Mouse (Mus musculus): ENCODE data around the gene Pgbd1. TPM values are rescaled to one million over a fixed set of nuclear protein-coding genes. Genes with fewer than 3 reads are reported as not detected.
"Not testable (repeated sequence)": the region's sequence is repeated elsewhere in the genome, so short reads cannot be mapped to it uniquely, and the experiment has no call there.

Pgbd1 gene
- total and polyA plus RNA-seq, 3 experiments, result 3.9 to 7.4 (median 4.0) TPM

DNA sequence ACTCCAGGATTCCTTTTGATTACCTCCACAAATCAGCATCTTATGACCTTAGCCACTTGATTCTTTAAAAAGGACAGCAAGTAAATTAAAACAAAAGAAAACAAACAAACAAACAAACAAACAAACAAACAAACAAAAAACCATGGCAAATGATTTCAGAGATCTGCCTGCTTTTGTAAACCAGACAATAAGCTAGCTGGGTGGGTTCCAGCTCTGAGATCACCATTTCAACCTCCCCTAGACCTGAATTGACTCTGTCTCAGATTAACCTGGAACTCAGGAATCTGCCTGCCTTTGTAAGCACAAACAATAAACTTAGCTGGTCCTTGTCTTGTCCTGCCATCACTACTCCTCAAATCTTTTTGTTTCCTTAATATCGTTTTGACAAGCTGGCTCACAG, 46.0 kb upstream of the Pgbd1 start:
- in situ Hi-C loops (cut with MboI; ENCODE audit: low pct_ligation_motif_present, low pct_unique_long_range_greater_than_20kb, low sequenced_read_pairs), result no loop called here
- no peaks in the 10 kb centered on the region for H3K4me1 ChIP-seq (ENCODE audit: control insufficient read depth in 1 of 2, insufficient read depth in 2 of 2)
- no peak overlapping the region for H3K9ac ChIP-seq (ENCODE audit: insufficient read depth, low read depth)
- dilution Hi-C loops (cut with MboI; ENCODE audit: extremely low pct_ligation_motif_present, extremely low pct_unique_long_range_greater_than_20kb, low sequenced_read_pairs), result no loop called here
- H3K27ac ChIP-seq (ENCODE audit: insufficient read depth, low read depth), result no peak overlapping the region
- no peak overlapping the region for H3K4me2 ChIP-seq (ENCODE audit: insufficient read depth, low read depth, poor library complexity, severe bottlenecking)
- no peaks in the 10 kb centered on the region for H3K27me3 ChIP-seq (replicated peaks)
- H3K4me3 ChIP-seq (replicated peaks in 1 of 3; ENCODE audit: low read depth in 2 of 3, low read length in 2 of 3, poor library complexity in 1 of 3), result no peak overlapping the region
- DNase-seq (ENCODE audit: extremely low read depth), result no peak
- H3K79me2 ChIP-seq (replicated peaks; ENCODE audit: control insufficient read depth, extremely low read depth, insufficient read depth, poor library complexity, severe bottlenecking), result no peaks in the 10 kb centered on the region
- no peak for TF ChIP-seq MAFK (IDR thresholded peaks at IDR 0.05; ENCODE audit: insufficient replicate concordance, low read length)
- no peak for TF ChIP-seq EP300 (IDR thresholded peaks at IDR 0.05; ENCODE audit: low read length)
- TF ChIP-seq POLR2A (IDR thresholded peaks at IDR 0.05; ENCODE audit: low read depth, low read length), result no peak
- TF ChIP-seq TCF12 (IDR thresholded peaks at IDR 0.05; ENCODE audit: low read depth, low read length), result no peak
- TF ChIP-seq ZC3H11A (IDR thresholded peaks at IDR 0.05; ENCODE audit: low read depth, low read length), result no peak
- no peak for TF ChIP-seq JUN (IDR thresholded peaks at IDR 0.05; ENCODE audit: insufficient read depth, low read depth, low read length)
- no peak for TF ChIP-seq IRF4 (IDR thresholded peaks at IDR 0.05; ENCODE audit: low read depth, low read length)
- TF ChIP-seq TBP (conservative IDR thresholded peaks at IDR 0.05; ENCODE audit: low read depth, low read length), result no peak
- no peak for TF ChIP-seq ETS1 (conservative IDR thresholded peaks at IDR 0.05; ENCODE audit: low read depth, low read length)
- no peak for TF ChIP-seq RAD21 (IDR thresholded peaks at IDR 0.05; ENCODE audit: low read depth, low read length)
- TF ChIP-seq MXI1 (IDR thresholded peaks at IDR 0.05; ENCODE audit: low read depth, low read length), result no peak
- no peak for TF ChIP-seq POLR2AphosphoS2 (IDR thresholded peaks at IDR 0.05; ENCODE audit: low read depth, low read length)
- no peak for TF ChIP-seq GABPA (IDR thresholded peaks at IDR 0.05; ENCODE audit: insufficient replicate concordance, low read depth, low read length)
- TF ChIP-seq ZMIZ1 (IDR thresholded peaks at IDR 0.05; ENCODE audit: low read depth, low read length), result no peak
- TF ChIP-seq CHD2 (IDR thresholded peaks at IDR 0.05; ENCODE audit: low read length), result no peak
- no peak for TF ChIP-seq MEF2A (IDR thresholded peaks at IDR 0.05; ENCODE audit: borderline replicate concordance, low read depth, low read length)
- TF ChIP-seq MAZ (IDR thresholded peaks at IDR 0.05; ENCODE audit: low read depth, low read length), result no peak
- TF ChIP-seq MAX (IDR thresholded peaks at IDR 0.05; ENCODE audit: low read length), result no peak
- no peak for TF ChIP-seq PAX5 (IDR thresholded peaks at IDR 0.05; ENCODE audit: low read length)
- peaks cover 3% of the 10 kb centered on the region for H3K9me3 ChIP-seq (replicated peaks; ENCODE audit: low read length)
- H3K36me3 ChIP-seq (replicated peaks in 1 of 2; ENCODE audit: control insufficient read depth in 1 of 2, insufficient read depth in 1 of 2, low read length in 1 of 2), result no peaks in the 10 kb centered on the region

DNA sequence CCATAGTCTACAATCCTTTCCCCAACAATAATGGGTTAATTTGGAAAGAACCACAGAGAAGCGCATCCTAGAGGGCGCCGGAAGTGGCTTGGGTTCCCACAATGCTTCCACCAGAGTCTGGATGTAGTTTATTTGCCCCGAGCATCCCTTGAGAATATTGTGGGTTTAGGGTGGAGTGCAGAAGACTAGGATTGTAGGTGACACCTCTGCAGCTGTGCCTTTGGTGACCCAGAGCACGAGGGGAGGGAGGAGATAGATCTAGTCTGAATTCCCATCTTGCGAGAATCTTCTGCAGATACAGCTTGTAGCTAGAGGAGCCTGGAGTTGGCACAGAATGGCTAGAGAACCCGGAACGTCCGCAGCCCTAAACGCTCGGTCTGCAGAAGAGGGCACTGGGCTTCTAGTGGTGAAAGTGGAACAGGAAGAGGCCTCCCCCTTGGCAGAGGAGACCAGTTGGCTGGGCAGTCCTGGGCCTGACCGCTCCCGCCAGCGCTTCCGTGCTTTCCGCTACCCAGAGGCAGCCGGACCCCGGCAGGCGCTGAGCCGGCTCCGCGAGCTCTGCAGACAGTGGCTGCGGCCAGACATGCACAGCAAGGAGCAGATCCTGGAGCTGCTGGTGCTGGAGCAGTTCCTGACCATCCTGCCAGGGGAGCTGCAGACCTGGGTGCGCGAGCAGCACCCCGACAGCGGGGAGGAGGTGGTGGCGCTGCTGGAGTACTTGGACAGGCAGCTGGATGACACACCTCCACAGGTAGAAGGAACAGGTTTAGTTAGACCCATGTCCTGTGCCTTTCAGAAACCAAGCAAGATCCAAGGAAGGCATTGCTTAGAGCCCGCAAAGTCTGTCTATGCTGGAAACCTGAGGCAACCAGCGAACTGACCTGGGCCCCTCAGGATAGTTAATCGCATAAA, 38.2 kb upstream of the Pgbd1 start, which contains the start of the genes Zkscan4 and Gm10065:
Zkscan4 (plus strand) TSS at position 149 of the 912 bp plus-strand sequence.
Gm10065 (minus strand) TSS at position 683 of the 912 bp plus-strand sequence.
- H3K27me3 ChIP-seq (replicated peaks); H3K27ac ChIP-seq (ENCODE audit: insufficient read depth, low read depth); H3K4me1 ChIP-seq (ENCODE audit: control insufficient read depth in 1 of 2, insufficient read depth in 2 of 2); H3K4me2 ChIP-seq (ENCODE audit: insufficient read depth, low read depth, poor library complexity, severe bottlenecking); H3K9ac ChIP-seq (ENCODE audit: insufficient read depth, low read depth); in situ Hi-C loops (cut with MboI; ENCODE audit: low pct_ligation_motif_present, low pct_unique_long_range_greater_than_20kb, low sequenced_read_pairs); H3K4me3 ChIP-seq (replicated peaks in 1 of 3; ENCODE audit: low read depth in 2 of 3, low read length in 2 of 3, poor library complexity in 1 of 3); H3K79me2 ChIP-seq (replicated peaks; ENCODE audit: control insufficient read depth, extremely low read depth, insufficient read depth, poor library complexity, severe bottlenecking); H3K36me3 ChIP-seq (replicated peaks in 1 of 2; ENCODE audit: control insufficient read depth in 1 of 2, insufficient read depth in 1 of 2, low read length in 1 of 2); DNase-seq (ENCODE audit: extremely low read depth); dilution Hi-C loops (cut with MboI; ENCODE audit: extremely low pct_ligation_motif_present, extremely low pct_unique_long_range_greater_than_20kb, low sequenced_read_pairs); H3K9me3 ChIP-seq (replicated peaks; ENCODE audit: low read length): not testable (repeated sequence)

All from CH12.LX (cell line).